Mouse (Mus musculus) monocyte, adult 2 months (primary cell): Measurements from ENCODE around the gene Myo5a.

ENCODE experiments used
- DNase-seq, 2 experiments: peaks; one replicate each; pipeline ENCODE4 v3.0.0; 2022; ENCODE audit warnings: low spot score in 2 of 2, low read depth in 1 of 2

Gene Myo5a

DNA sequence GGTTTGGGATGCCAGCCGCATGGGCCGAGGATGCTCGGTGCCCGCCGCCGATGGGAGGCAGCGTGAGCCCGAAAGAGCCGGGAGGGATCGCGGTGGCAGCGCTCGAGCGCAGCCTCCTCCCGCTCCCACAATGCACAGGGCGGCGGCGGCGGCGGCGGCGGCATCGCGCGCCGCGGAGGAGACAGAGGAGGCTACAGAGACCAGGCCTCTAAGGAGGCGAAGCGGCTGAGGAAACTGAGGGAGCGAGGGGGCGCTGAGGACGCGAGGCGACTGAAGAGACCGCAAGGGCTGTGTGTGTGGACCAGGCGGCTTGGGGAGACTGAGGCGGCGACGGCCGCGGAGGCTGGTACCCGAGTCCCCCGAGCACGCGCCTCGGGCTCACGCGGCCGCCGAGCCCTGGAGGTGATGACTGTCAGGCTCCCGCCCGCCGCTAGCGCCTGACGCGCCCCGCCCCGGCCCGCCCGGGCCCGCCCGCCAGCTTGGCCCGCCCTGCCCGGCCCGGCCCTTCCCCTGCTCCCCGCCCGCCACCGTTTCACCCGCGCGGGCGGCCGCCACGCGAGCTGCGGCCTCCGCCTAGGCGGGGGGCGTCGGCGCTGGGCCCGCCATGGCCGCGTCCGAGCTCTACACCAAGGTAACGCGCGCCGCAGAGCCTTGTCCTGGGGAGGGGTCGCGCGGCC is 352 bp downstream of the Myo5a start:
- peak; percentile 31 to 65 for DNase-seq

- DNase-seq = peak; percentile 21 to 34
Measured at GRCm38 (mm10) chr9:75071706-75072192, 934 bp downstream of the Myo5a start.

GRCm38 (mm10) chr9:75072361-75072760 is 1.5 kb downstream of the Myo5a start:
- no peak for DNase-seq

DNA sequence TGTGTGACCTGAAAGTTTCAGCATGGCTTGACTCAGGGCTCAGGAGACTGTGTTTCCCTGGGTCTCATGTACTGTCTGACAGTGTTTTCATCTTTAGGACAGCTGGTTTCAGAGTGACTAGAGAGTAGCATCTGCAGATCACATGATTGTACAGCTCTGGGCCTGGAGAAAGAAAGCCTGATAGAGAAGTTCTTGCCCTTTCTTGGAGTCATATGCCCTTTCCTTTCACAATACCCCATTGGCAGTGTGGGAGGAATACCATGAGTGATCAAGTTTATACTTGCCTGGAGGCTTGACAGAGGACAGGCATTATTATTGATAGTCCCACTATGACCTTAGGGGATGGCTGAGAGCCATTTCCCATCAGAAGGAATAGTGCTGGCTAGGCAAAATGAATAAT is 6.4 kb downstream of the Myo5a start:
- DNase-seq = no peak

DNA sequence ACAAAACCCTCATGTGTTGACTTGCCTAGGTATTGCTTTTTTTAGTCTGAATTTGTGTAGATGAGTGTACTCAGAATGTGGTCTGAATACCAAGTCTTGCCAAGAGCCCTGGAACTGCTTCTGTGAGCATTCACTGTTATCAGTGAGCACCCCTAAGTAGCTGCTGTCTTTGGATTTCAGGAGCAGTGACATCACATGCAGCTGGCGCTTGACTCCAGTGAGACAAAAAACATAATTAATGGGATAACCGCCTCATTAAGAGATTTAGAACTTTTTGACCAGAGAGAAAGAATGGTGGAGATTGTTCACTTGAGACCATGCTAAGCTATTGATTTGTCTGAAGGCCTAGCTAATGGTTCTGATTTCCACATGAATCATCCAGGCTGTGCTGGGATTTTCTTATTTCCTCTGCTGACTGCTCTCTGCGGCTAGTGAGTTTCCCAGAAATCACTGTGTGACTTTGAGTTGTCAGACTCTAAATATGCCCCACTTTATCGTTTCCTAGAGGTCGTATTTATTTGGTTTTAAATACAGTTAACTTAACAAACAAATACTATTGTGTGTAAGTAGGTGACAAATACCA is 14.5 kb downstream of the Myo5a start:
- no peak for DNase-seq

GRCm38 (mm10) chr9:75087823-75088222 is 17.0 kb downstream of the Myo5a start:
- DNase-seq = no peak

GRCm38 (mm10) chr9:75089285-75089684 is 18.5 kb downstream of the Myo5a start:
- no peak for DNase-seq

DNA sequence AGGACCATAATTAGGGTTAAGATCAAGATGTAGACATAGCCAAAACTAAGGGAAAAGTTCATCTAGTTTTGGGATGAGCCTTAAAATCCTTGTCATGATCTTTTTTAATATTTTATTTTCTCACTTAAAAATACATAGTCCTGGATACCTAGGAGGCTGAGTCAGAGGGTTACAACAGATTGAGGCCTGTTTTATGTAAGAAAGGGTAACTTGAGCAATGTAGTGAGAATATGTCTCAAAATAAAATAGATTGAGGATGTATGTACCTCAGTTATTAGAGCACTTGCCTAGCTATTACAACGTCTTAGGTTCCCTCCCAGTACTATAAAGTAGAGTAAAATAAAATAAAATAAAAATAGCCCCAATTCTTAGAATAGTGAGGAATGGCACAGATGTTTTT is 21.3 kb downstream of the Myo5a start:
- DNase-seq = no peak

DNA sequence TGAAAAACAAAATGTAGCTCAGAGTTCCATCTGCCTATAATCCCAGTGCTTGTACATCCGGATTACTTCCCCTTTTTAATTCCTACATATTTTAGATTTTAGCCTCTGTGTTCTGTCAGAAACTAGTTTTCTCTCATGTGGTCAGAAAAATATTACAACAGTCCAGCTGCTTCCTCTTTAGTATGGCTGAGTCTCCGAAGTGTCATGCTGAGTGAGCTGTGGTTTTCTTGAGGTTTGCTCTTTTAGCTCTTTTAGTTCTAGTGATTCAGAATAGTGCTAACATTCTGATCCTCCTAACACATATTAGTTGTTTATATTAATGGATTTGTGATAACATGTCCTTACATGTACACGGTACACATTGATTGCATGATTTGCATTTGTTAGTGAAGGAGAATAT is 23.9 kb downstream of the Myo5a start:
- peak in 1 of 2 experiments; percentile 36 for DNase-seq

GRCm38 (mm10) chr9:75098937-75099336 is 28.1 kb downstream of the Myo5a start:
- DNase-seq = no peak

GRCm38 (mm10) chr9:75100157-75100781 is 29.5 kb downstream of the Myo5a start:
- no peak for DNase-seq

- DNase-seq = no peak
Measured at GRCm38 (mm10) chr9:75102131-75102530, 31.3 kb downstream of the Myo5a start.

GRCm38 (mm10) chr9:75116571-75117177 is 45.9 kb downstream of the Myo5a start:
- no peak for DNase-seq

DNA sequence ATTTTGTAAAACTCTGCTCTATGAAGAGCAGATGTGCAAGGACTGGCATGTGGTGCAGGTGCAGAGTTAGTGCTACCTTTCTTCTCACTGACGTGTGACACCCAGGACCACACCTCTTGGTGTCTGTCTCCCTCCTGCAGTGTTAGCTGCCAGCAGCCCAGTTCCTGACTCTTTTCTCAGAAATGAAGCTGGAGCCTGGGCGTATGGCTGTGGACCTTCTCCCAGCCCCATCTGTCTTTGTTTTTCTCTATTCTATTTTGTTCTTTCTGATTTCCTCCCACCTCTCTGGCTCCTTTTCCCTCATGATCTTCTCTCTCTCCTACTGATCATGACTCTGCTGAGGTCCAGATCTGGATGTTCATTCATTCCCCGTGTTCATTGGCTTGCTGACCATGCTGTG is 50.3 kb downstream of the Myo5a start:
- no peak for DNase-seq

DNA sequence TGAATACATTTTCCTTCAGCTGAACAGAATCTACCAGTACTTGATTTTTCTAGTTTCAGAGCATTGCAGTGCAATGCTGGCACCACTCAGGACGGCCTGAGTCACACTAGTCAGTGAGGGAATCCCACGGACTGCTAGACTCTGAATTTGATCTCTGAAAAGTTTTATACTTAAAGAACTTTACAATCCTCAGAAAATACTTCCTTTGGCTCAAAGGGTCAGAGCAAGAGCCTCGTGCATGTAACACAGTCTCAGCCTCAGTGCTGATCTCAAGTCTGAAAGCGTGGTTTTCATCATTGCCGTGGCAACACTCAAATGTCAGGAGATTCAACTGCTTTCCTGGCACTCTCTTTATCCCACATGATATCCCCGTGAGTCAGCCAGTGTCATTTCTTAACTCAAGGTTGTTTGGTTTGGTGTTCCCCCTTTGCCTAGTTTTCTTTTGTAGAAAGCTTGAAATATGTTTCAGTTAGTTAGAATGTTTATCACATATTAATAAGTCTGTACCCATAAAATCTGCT is 53.4 kb downstream of the Myo5a start:
- DNase-seq = no peak

GRCm38 (mm10) chr9:75130553-75130952 is 59.7 kb downstream of the Myo5a start:
- DNase-seq = no peak

GRCm38 (mm10) chr9:75146911-75147310 is 76.1 kb downstream of the Myo5a start:
- no peak for DNase-seq

GRCm38 (mm10) chr9:75160525-75160924 is 89.7 kb downstream of the Myo5a start:
- DNase-seq = no peak

DNA sequence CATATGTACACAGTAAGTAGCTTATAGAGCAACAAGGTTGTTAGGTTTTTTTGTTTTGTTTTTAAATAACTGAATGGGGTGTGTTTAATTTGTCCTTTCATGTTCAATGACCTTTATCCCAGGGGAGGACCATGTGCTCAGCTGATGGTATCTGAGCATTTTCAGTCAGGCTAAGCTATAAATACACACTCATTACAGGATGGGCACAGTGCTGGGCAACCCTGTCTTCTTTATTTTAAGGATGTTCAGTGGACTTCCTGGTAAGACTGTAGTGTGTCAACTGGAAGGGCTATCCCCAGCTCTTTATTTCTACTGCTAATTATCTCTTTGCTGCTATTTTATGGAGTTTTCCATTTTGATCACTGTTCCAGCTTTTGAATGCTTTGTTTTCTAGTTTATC is 92.8 kb downstream of the Myo5a start:
- no peak for DNase-seq

DNA sequence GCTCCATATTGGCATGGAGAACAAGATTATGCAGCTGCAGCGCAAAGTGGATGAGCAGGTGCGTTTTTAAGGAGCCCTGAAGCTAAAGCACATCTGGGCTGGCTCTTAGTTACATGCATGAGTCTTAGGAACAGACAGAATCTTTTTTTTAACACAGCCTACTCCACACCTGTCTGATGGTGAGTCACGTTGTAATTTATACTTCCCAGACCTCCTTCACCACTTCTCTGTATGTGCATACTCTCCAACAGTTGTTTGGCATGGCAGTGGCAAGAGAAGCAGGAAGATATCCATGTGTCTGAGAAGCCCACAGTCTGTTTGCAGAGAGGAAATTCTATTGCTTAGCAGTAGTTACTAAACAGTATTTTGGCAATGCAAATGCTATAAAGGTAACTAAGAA is 100.9 kb downstream of the Myo5a start:
- no peak for DNase-seq

DNA sequence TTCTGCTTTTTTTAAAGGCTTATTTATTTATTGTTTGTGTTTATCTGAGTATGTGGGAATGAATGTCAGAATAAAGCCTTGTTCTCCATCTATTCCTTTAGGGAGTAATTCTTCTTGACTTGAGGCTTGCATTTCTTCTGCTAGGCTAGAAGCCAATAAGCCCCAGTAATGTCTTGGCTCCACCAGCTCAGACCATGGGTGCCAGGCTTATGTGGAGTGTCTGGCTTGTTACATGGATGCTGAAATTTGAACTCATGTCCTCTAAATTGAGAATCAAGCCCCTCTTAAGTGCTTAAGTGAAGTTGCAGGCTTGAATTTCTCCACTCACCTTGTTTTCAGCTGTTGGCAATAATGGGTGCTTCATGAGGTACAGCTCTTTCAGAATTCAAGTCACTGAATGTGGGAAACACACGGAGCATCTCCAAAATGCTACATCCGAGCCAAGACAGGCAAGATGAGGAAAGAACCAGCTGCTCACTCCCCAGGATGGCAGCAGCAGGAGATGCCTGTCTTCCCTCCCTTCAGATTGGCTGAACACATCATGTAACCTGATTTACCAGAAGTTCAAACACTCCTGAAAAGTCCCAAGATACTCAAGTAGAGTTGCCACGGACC is 116.9 kb downstream of the Myo5a start:
- no peak for DNase-seq
